Mouse (Mus musculus): ENCODE results near the gene Akap10. TPM values are rescaled to one million over a fixed set of nuclear protein-coding genes. Genes with fewer than 3 reads are reported as not detected.
"Not testable (repeated sequence)": the region's sequence is repeated elsewhere in the genome, so short reads cannot be mapped to it uniquely, and the experiment has no call there.

The Akap10 gene
- polyA plus RNA-seq, 2 experiments from 2014 or later = 19.4 to 23.8 TPM

- ATAC-seq = peak; percentile 35
Measured at GRCm38 (mm10) chr11:61930640-61931586, 861 bp upstream of the Akap10 start.

GRCm38 (mm10) chr11:61929323-61930097 lies 542 bp downstream of the Akap10 start:
- ATAC-seq = no peak

GRCm38 (mm10) chr11:61923309-61923708 lies 6.7 kb downstream of the Akap10 start:
- no peak for ATAC-seq

GRCm38 (mm10) chr11:61919702-61920101 lies 10.3 kb downstream of the Akap10 start:
- ATAC-seq = no peak

GRCm38 (mm10) chr11:61908315-61908714 lies 21.7 kb downstream of the Akap10 start:
- ATAC-seq = no peak

- no peak for ATAC-seq
Measured at GRCm38 (mm10) chr11:61882183-61882582, 47.9 kb downstream of the Akap10 start.

- no peak for ATAC-seq
Measured at GRCm38 (mm10) chr11:61879921-61880320, 50.1 kb downstream of the Akap10 start.

GRCm38 (mm10) chr11:61871881-61872280 lies 58.2 kb downstream of the Akap10 start:
- no peak for ATAC-seq

GRCm38 (mm10) chr11:61866856-61867255 lies 63.2 kb downstream of the Akap10 start:
- no peak for ATAC-seq

- ATAC-seq = no peak
Measured at GRCm38 (mm10) chr11:61861781-61862547, 68.1 kb downstream of the Akap10 start.

GRCm38 (mm10) chr11:61859316-61859715 lies 70.7 kb downstream of the Akap10 start:
- no peak for ATAC-seq

GRCm38 (mm10) chr11:61855539-61855938 lies 74.5 kb downstream of the Akap10 start:
- no peak for ATAC-seq

GRCm38 (mm10) chr11:61854988-61855411 lies 75.1 kb downstream of the Akap10 start, which contains the start of gene Ulk2:
Ulk2 (minus strand) TSS chr11:61855073.
- ATAC-seq = peak; percentile 71

- peak; percentile 74 for ATAC-seq
Measured at GRCm38 (mm10) chr11:61854211-61854987, 75.7 kb downstream of the Akap10 start.

GRCm38 (mm10) chr11:61853659-61854058 lies 76.4 kb downstream of the Akap10 start:
- no peak for ATAC-seq

- ATAC-seq = no peak
Measured at GRCm38 (mm10) chr11:61852916-61853315, 77.1 kb downstream of the Akap10 start.

- no peak for ATAC-seq
Measured at GRCm38 (mm10) chr11:61851195-61851594, 78.9 kb downstream of the Akap10 start.

GRCm38 (mm10) chr11:61840663-61841062 lies 89.4 kb downstream of the Akap10 start:
- ATAC-seq = not testable (repeated sequence)

- ATAC-seq = no peak
Measured at GRCm38 (mm10) chr11:61839940-61840339, 90.1 kb downstream of the Akap10 start.

- no peak for ATAC-seq
Measured at GRCm38 (mm10) chr11:61839182-61839581, 90.9 kb downstream of the Akap10 start.

All from activated CD4-positive, CD25-positive, alpha-beta regulatory T cell, adult 4 months (primary cell).